Mouse (Mus musculus): ENCODE measurements at regions not wholly inside any gene's neighbourhood (a gene's known extent, or its start where the extent isn't known, plus 50 kb on each side); places are given as distances from the start of the nearest gene placed in this dataset.

GRCm38 (mm10) chr19:6599281-6599680, 56.4 kb upstream of the Slc22a12 start:
- TF ChIP-seq CTCF (IDR thresholded peaks at IDR 0.05; ENCODE audit: borderline replicate concordance, control insufficient read depth, extremely low read depth, insufficient read depth, low read length, poor library complexity), result no peak
- TF ChIP-seq POLR2A (IDR thresholded peaks at IDR 0.05; ENCODE audit: control insufficient read depth, extremely low read depth, insufficient read depth, low read length, poor library complexity), result no peak
